Mouse (Mus musculus): ENCODE results near the gene Tbca.

Gene Tbca

GRCm38 (mm10) chr13:94847870-94848269 lies 59.2 kb downstream of the Tbca start:
- peak; percentile 59 for DNase-seq (ENCODE audit: low read depth, low spot score)

GRCm38 (mm10) chr13:94849351-94849750 lies 60.6 kb downstream of the Tbca start:
- no peak for DNase-seq (ENCODE audit: low read depth, low spot score)

GRCm38 (mm10) chr13:94858016-94858575 lies 69.4 kb downstream of the Tbca start:
- peak; percentile 93 for DNase-seq (ENCODE audit: low read depth, low spot score)

GRCm38 (mm10) chr13:94859256-94859655 lies 70.5 kb downstream of the Tbca start:
- no peak for DNase-seq (ENCODE audit: low read depth, low spot score)

- DNase-seq (ENCODE audit: low read depth, low spot score): peak; percentile 82
These were observed 74.0 kb downstream of the Tbca start for GRCm38 (mm10) chr13:94862491-94863230.

GRCm38 (mm10) chr13:94866906-94867305 lies 78.2 kb downstream of the Tbca start:
- DNase-seq (ENCODE audit: low read depth, low spot score): no peak

- DNase-seq (ENCODE audit: low read depth, low spot score): no peak
These were observed 79.1 kb downstream of the Tbca start for GRCm38 (mm10) chr13:94867772-94868171.

GRCm38 (mm10) chr13:94868478-94868950 lies 79.8 kb downstream of the Tbca start:
- DNase-seq (ENCODE audit: low read depth, low spot score): peak; percentile 89

GRCm38 (mm10) chr13:94869541-94869940 lies 80.8 kb downstream of the Tbca start:
- DNase-seq (ENCODE audit: low read depth, low spot score): no peak

- DNase-seq (ENCODE audit: low read depth, low spot score): no peak
These were observed 81.4 kb downstream of the Tbca start for GRCm38 (mm10) chr13:94870071-94870460.

- DNase-seq (ENCODE audit: low read depth, low spot score): no peak
These were observed 81.9 kb downstream of the Tbca start for GRCm38 (mm10) chr13:94870461-94871186.

- no peak for DNase-seq (ENCODE audit: low read depth, low spot score)
These were observed 83.2 kb downstream of the Tbca start for GRCm38 (mm10) chr13:94871806-94872320.

- peak; percentile 35 for DNase-seq (ENCODE audit: low read depth, low spot score)
These were observed 83.7 kb downstream of the Tbca start for GRCm38 (mm10) chr13:94872439-94872838.

- peak; percentile 58 for DNase-seq (ENCODE audit: low read depth, low spot score)
These were observed 84.7 kb downstream of the Tbca start for GRCm38 (mm10) chr13:94873111-94874038.

- DNase-seq (ENCODE audit: low read depth, low spot score): no peak
These were observed 85.3 kb downstream of the Tbca start for GRCm38 (mm10) chr13:94874039-94874425.

- DNase-seq (ENCODE audit: low read depth, low spot score): peak; percentile 48
These were observed 86.1 kb downstream of the Tbca start for GRCm38 (mm10) chr13:94874656-94875395.

- peak; percentile 63 for DNase-seq (ENCODE audit: low read depth, low spot score)
These were observed 86.7 kb downstream of the Tbca start, which contains the start of gene Otp for GRCm38 (mm10) chr13:94875396-94875880. Gene Otp, plus strand, starts transcription at chr13:94875602.

GRCm38 (mm10) chr13:94876286-94877210 lies 87.8 kb downstream of the Tbca start:
- DNase-seq (ENCODE audit: low read depth, low spot score): peak; percentile 59

GRCm38 (mm10) chr13:94877211-94877590 lies 88.5 kb downstream of the Tbca start:
- peak; percentile 63 for DNase-seq (ENCODE audit: low read depth, low spot score)

Measured in ZHBTc4 (cell line).